Mouse (Mus musculus): ENCODE data around the gene Stip1. TPM values are rescaled to one million over a fixed set of nuclear protein-coding genes. Genes with fewer than 3 reads are reported as not detected.
"Not testable (repeated sequence)": the region's sequence is repeated elsewhere in the genome, so short reads cannot be mapped to it uniquely, and the experiment has no call there.

Stip1 gene
- 244 and 257 TPM in 2 replicates for total RNA-seq (2017)

DNA sequence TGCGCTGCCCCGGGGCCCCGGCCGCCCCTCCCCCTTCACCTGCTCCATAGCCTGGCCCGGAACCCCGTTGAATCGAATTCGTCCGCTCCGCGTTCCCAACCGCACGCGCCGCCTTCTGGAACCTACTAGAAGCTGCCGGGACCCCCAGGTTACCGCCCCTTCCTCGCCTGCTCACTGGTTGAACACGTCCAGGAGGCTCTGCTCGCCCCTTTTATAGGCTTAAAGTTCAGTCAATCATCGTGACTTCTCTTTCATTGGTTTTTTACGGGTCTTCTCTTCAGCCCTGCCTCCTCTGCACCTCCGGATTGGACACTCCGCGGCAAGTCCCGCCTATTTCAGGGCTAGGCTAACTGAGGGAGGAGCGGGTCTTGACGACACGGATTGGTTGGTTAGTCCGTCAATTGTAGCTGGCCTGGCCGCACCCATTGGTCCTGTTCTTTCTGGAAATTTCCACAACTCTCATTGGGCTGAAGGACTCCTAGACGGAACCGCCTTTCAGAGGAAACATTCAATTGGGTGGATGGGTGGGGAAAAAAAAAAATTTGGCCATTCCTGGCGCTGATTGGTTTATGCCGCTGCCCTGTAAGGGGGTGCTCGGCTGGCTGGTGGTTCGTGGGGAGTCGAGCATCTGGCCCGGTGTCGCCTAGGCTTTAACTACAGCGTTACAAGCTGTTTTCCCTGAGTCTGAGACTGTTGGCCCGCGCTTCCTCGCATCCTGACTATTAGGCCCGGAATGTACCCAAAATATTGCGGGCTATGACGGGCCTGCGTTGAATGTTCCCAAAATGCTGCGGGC lies at the start of gene Stip1:
Stip1 (minus strand) TSS at position 127 of the 796 bp plus-strand sequence.
- peak; percentile 96 for ATAC-seq (replicated peaks; ENCODE audit: low read depth, poor library complexity, severe bottlenecking)

DNA sequence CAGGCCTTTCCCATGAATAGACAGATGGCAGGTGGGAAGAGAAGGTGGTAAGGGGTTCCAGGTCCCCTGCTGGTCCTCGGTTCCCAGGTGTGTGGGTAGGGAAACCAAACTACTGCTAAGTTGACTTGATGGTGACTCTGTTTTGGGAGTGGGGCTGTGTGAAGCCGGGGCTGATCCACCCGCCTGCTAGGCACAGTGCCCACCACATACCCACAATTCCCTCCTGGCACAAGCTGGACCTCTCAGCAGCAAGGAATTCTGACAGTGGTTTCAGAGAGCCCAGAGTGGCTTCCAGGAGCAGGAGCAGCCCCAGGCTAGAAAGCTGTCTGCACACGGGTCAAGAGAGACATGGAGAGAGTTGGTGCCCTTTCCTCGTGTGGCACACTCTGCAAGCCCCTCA lies 49.3 kb upstream of the Stip1 start:
- no peak for ATAC-seq (replicated peaks; ENCODE audit: low read depth, poor library complexity, severe bottlenecking)

GRCm38 (mm10) chr19:7088558-7088957 lies 48.8 kb upstream of the Stip1 start:
- ATAC-seq (replicated peaks; ENCODE audit: low read depth, poor library complexity, severe bottlenecking) = peak; percentile 23; the same call in 1 of the 2 replicates

- ATAC-seq (replicated peaks; ENCODE audit: low read depth, poor library complexity, severe bottlenecking) = no peak
Observed at GRCm38 (mm10) chr19:7084734-7085133, 45.0 kb upstream of the Stip1 start.

- no peak for ATAC-seq (replicated peaks; ENCODE audit: low read depth, poor library complexity, severe bottlenecking)
Observed at GRCm38 (mm10) chr19:7083035-7083794, 43.4 kb upstream of the Stip1 start.

DNA sequence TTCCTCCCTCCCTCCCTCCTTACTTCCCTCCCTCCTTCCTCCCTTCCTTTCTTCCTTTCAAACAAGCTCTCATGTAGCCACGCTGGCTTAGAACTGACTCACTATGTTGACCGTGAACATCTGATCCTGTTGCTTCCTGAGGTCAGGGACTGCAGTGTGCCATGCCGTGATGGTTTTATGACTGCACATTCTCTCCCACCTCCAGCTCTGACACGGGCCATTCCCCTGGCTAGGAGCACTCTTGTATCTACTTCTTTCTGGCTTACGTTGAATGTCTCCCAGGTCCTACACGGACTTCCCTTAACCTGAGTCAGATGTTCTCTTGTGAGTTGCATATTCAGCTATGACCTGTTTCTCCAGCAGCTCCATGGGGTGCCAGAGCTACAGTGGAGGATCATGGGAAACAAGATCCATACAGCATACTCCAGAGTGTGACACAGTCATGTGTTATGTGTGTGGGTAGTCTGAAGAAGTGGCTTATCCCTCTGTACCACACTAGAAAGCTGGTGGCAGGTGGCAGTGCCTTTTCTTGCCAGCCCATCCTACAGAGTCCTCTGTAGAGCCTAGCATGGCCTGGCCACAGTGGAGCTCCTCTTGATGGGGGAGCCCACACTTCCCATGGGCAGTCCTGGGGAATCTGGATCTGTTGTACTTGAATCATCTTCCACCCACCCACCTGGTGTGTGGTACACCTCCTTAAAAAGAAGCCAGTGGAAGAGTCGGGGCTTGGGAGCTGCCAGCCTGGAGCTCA lies 41.9 kb upstream of the Stip1 start:
- no peak for ATAC-seq (replicated peaks; ENCODE audit: low read depth, poor library complexity, severe bottlenecking)

DNA sequence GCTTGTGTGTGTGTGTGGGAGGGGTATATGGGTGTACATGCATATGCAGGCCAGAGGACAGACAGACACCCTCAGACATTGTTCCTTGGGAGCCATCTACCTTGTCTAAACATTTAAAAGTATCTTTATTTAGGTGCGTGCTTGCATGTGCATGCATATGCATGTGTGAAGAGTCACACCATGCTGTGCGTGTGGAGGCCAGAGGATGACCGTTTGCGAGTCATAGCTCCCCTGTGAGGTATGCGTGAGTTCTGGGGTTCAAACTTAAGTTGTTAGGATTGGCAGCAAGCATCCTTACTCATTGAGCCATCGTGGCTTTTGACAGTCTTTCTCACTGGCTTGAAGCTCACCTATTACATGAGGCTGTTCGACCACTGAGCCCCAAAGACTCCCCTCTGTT lies 38.5 kb upstream of the Stip1 start:
- ATAC-seq (replicated peaks; ENCODE audit: low read depth, poor library complexity, severe bottlenecking) = no peak

DNA sequence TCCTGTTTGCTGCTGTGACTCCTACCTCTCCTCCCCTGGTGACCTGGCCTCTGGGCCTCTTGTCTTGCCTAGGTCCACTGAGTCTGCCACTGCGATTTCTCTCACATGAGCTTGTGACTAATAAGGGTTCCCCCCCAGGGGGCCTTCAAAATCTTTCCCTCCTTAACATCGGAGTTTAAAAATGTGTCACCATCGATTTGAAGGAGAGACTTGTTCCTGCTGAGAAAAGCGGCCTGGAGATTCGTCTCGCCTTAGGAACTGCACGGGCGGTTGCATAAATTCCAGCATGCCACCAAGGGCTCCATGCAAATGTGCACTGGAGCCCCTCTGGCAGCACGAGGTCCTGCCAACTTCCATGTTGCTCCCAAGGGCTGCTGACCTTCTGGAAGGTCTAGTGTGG lies 37.9 kb upstream of the Stip1 start:
- no peak for ATAC-seq (replicated peaks; ENCODE audit: low read depth, poor library complexity, severe bottlenecking)

DNA sequence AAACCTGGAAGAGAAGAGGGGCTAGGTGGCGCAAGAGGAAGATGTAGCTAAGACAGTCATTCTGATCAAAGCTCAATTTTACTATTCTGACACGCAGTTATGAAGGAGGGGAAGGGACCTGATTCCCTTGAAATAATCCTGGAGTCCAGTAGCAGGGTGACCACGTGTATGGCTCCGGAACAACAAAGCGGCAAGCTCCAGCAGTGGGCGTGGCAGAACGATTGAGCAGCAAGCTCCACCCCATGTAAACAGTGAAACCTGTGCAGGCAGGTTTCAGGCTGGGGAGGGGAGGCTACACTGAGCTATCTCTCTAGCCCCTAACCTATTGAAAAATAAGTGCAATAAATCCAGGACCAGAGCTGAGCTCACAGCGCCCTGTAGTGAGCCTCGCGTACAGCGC lies 35.6 kb upstream of the Stip1 start:
- ATAC-seq (replicated peaks; ENCODE audit: low read depth, poor library complexity, severe bottlenecking) = not testable (repeated sequence)

GRCm38 (mm10) chr19:7073997-7074781 lies 34.4 kb upstream of the Stip1 start:
- ATAC-seq (replicated peaks; ENCODE audit: low read depth, poor library complexity, severe bottlenecking) = no peak

- no peak for ATAC-seq (replicated peaks; ENCODE audit: low read depth, poor library complexity, severe bottlenecking)
Observed at GRCm38 (mm10) chr19:7072221-7072620, 32.5 kb upstream of the Stip1 start.

DNA sequence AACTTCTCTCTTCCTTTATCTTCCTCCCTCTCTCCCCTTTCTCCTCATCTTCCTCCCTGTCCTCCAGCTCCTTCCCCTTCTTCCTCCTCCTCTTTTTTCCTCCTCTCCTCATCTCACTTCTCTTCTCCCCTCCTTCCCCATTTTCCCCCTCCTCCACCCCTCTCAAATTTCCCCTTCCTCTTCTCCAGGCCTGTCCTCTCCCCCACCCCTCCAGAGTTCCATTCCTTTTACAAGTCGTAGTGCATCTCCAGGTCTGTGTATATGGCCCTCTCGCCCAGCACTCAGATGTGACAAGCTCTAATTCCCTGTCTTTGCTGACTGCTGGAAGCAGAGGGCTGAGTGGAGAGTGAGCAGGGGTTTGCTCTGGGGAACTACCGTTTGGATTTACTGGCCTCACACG lies 31.0 kb upstream of the Stip1 start:
- no peak for ATAC-seq (replicated peaks; ENCODE audit: low read depth, poor library complexity, severe bottlenecking)

DNA sequence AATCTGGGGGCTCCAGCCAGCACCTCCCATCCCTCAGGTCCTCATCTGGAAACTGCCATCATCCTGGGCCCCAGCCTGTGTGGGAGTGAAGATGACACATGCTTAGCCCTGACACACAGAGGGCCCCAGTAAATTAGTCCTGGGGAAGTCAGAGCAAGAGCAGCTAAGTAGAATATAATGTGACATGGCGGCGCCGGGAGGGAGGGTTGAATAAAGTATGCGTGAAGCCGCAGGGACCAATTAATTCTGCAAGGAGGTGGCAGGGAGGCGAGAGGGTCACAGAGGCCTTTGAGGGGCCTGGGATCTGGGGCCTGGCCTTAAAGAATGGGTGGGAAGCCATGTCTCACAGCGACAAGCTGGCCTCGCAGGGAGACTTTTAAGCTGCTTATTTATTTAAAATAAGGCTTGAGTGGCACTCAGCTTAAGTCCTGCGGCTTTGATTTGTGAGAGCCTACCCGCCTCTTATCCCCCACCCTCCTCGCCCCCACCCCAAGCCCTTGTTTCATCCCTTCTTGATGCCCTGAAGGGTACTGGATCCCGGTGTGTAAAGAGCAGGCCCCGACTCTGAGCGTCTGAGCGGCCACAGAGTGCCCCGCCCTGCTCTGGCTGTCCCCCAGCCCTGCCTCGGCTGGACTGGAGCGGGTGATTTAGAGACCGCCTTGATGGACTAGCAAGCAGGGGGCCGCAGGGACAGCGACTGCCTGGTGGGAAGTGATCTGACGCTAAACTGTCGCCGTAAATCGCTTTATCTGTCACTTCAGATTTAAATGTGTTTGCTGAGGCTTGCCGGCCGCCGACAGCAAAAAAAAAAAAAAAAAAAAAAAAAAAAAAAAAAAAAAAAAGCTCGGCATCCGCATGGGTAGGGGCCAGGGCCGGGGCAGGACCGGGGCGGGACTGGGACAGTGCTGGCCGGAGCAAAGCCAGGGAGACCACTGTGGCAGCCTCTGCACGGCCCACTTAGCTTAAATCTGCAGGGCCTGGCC lies 30.3 kb upstream of the Stip1 start:
- ATAC-seq (replicated peaks; ENCODE audit: low read depth, poor library complexity, severe bottlenecking) = no peak

- ATAC-seq (replicated peaks; ENCODE audit: low read depth, poor library complexity, severe bottlenecking) = no peak
Observed at GRCm38 (mm10) chr19:7068661-7069531, 29.1 kb upstream of the Stip1 start.

DNA sequence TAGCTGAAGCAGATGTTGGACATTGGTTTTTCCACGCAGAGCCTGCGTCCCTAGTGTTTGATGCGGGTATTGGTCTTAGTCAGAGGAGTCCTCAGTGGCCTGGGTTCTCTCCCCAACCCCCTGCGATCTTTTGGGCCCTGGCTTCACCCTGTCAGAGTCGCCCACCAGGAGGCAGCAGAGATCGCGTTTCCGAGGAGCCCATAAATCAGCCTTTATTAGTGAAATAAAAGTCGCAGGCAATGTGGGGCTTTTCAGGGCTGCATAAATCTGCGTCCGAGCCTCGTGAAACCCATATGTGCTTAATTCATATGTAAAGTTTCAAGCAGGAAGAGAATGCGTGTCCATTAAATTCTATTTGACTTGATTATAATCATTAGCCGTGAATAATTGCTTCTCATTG lies 28.4 kb upstream of the Stip1 start:
- ATAC-seq (replicated peaks; ENCODE audit: low read depth, poor library complexity, severe bottlenecking) = peak; percentile 43

GRCm38 (mm10) chr19:7067344-7068050 lies 27.7 kb upstream of the Stip1 start:
- ATAC-seq (replicated peaks; ENCODE audit: low read depth, poor library complexity, severe bottlenecking) = peak; percentile 12; the same call in 1 of the 2 replicates

DNA sequence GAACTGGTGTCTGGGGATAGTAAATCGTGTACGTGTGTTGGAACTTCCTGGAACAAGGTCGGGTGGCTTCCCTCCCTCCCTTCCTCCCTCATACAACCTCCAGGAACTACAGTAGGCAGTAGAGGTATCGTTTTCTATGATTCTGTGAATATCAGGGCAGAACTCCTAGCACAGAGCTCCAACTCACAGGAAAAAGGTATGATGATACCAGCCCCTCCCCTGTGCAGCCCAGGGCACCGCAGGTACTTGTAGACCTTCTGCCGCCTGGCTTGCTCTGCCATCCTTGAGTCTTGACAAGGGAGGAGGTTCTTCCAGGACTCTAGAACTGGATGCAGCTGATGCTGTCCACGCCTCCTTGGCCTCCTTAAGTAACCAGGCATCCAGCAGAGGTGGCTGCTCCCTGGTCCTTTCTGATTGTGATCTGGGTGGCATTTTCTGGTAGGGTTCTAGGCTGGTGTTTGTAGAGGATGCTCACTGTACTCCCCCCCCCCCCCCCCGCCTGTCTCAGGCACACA lies 27.1 kb upstream of the Stip1 start:
- 0 out of 2 replicates have a peak, but pooled peaks have one; percentile 3 for ATAC-seq (replicated peaks; ENCODE audit: low read depth, poor library complexity, severe bottlenecking)

Measured in common myeloid progenitor, adult 5-6 weeks (primary cell).